Mouse (Mus musculus): Measurements from ENCODE around the gene Slc11a1. TPM values are rescaled to one million over a fixed set of nuclear protein-coding genes. Genes with fewer than 3 reads are reported as not detected.

The Slc11a1 gene
- total and polyA plus RNA-seq, 2 experiments from 2014 or later: 1.8 to 2.5 TPM

DNA sequence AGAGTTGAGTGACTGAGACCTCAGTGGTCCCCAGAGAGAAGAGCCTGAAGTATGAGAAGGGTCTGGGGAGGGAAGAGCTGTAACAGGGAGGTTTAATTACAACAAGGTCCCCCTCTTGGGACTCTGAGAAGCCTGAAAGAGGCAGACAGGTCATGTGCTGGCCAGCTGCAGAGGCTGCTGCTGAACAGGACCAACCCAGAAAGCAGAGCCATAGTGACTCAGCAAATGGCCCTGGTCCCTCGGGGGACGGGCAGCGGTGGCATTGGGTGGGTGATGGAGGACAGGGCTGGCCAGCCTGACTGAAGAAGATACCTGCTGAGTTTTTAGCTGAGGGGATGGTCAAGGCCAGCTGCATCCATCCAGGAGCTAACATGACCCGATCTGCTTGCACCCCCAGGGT is 1.4 kb downstream of the Slc11a1 start:
- no peak for DNase-seq (ENCODE audit: low spot score)
- Histone ChIP-seq H3K27ac (ENCODE audit: low read depth) (no peak overlapping the region), H3K36me3 (replicated peaks; ENCODE audit: control insufficient read depth, insufficient read depth, low read length) (no peaks in the 10 kb centered on the region), H3K9me3 (replicated peaks; ENCODE audit: control insufficient read depth, low read length) (no peaks in the 10 kb centered on the region), H3K27me3 (ENCODE audit: control insufficient read depth, insufficient read depth, low read length) (no peaks in the 10 kb centered on the region), H3K4me1 (ENCODE audit: control insufficient read depth, insufficient read depth) (no peaks in the 10 kb centered on the region), H3K9ac (replicated peaks; ENCODE audit: low read depth, low read length) (no peak overlapping the region), H3K4me2 (ENCODE audit: low read depth, low read length) (no peak overlapping the region), H3K4me3 (ENCODE audit: low read depth, low read length) (no peak overlapping the region)
- no peak for TF ChIP-seq EP300 (IDR thresholded peaks at IDR 0.05; ENCODE audit: low read depth)
- no peak for TF ChIP-seq CTCF (IDR thresholded peaks at IDR 0.05; ENCODE audit: low read depth)
- WGBS: 74% methylated on average over 4 of the region's 4 CpGs
- no peak for ATAC-seq (ENCODE audit: insufficient read depth, low read depth)

GRCm38 (mm10) chr1:74379058-74379504 is 4.1 kb downstream of the Slc11a1 start:
- H3K27ac ChIP-seq (ENCODE audit: low read depth): no peak overlapping the region
- 77% methylated on average over 7 of the region's 7 CpGs for WGBS
- no peaks in the 10 kb centered on the region for H3K4me1 ChIP-seq (ENCODE audit: control insufficient read depth, insufficient read depth)
- H3K36me3 ChIP-seq (replicated peaks; ENCODE audit: control insufficient read depth, insufficient read depth, low read length): no peaks in the 10 kb centered on the region
- H3K9me3 ChIP-seq (replicated peaks; ENCODE audit: control insufficient read depth, low read length): no peaks in the 10 kb centered on the region
- no peak for DNase-seq (ENCODE audit: low spot score)
- H3K9ac ChIP-seq (replicated peaks; ENCODE audit: low read depth, low read length): no peak overlapping the region
- TF ChIP-seq CTCF (IDR thresholded peaks at IDR 0.05; ENCODE audit: low read depth): no peak
- TF ChIP-seq EP300 (IDR thresholded peaks at IDR 0.05; ENCODE audit: low read depth): no peak
- ATAC-seq (ENCODE audit: insufficient read depth, low read depth): no peak
- H3K4me2 ChIP-seq (ENCODE audit: low read depth, low read length): no peak overlapping the region
- H3K4me3 ChIP-seq (ENCODE audit: low read depth, low read length): no peak overlapping the region
- H3K27me3 ChIP-seq (ENCODE audit: control insufficient read depth, insufficient read depth, low read length): no peaks in the 10 kb centered on the region

DNA sequence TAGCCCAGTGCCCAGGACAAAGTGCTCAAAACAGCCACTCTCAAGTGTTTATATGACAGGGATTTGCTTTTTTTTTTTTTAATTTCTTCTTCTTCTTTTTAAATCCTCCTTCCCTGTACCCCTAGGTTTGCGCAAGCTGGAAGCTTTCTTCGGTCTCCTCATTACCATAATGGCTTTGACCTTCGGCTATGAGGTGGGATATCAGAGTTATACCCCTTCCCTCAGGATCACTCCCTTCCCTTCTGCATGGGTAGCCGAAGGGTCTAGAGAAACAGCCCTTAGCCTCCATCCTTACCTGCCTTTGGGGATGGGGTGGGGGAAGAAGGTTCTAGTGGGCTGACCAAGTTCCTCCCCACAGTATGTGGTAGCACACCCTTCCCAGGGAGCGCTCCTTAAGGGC is 5.5 kb downstream of the Slc11a1 start:
- no peak for DNase-seq (ENCODE audit: low spot score)
- Histone ChIP-seq H3K36me3 (replicated peaks; ENCODE audit: control insufficient read depth, insufficient read depth, low read length) (no peaks in the 10 kb centered on the region), H3K4me2 (ENCODE audit: low read depth, low read length) (no peak overlapping the region), H3K27me3 (ENCODE audit: control insufficient read depth, insufficient read depth, low read length) (no peaks in the 10 kb centered on the region), H3K9me3 (replicated peaks; ENCODE audit: control insufficient read depth, low read length) (no peaks in the 10 kb centered on the region), H3K9ac (replicated peaks; ENCODE audit: low read depth, low read length) (no peak overlapping the region), H3K27ac (ENCODE audit: low read depth) (no peak overlapping the region), H3K4me1 (ENCODE audit: control insufficient read depth, insufficient read depth) (no peaks in the 10 kb centered on the region), H3K4me3 (ENCODE audit: low read depth, low read length) (no peak overlapping the region)
- TF ChIP-seq EP300 (IDR thresholded peaks at IDR 0.05; ENCODE audit: low read depth) (no peak), CTCF (IDR thresholded peaks at IDR 0.05; ENCODE audit: low read depth) (no peak)
- ATAC-seq (ENCODE audit: insufficient read depth, low read depth): no peak
- WGBS: 91% methylated on average over 5 of the region's 5 CpGs

GRCm38 (mm10) chr1:74381588-74382021 is 6.6 kb downstream of the Slc11a1 start:
- no peak overlapping the region for H3K4me3 ChIP-seq (ENCODE audit: low read depth, low read length)
- H3K9me3 ChIP-seq (replicated peaks; ENCODE audit: control insufficient read depth, low read length): no peaks in the 10 kb centered on the region
- no peak overlapping the region for H3K4me2 ChIP-seq (ENCODE audit: low read depth, low read length)
- DNase-seq (ENCODE audit: low spot score): no peak
- H3K36me3 ChIP-seq (replicated peaks; ENCODE audit: control insufficient read depth, insufficient read depth, low read length): no peaks in the 10 kb centered on the region
- H3K27ac ChIP-seq (ENCODE audit: low read depth): no peak overlapping the region
- H3K9ac ChIP-seq (replicated peaks; ENCODE audit: low read depth, low read length): no peak overlapping the region; the same call in 1 of the 2 replicates
- TF ChIP-seq EP300 (IDR thresholded peaks at IDR 0.05; ENCODE audit: low read depth) (no peak), CTCF (IDR thresholded peaks at IDR 0.05; ENCODE audit: low read depth) (no peak)
- no peak for ATAC-seq (ENCODE audit: insufficient read depth, low read depth)
- H3K27me3 ChIP-seq (ENCODE audit: control insufficient read depth, insufficient read depth, low read length): no peaks in the 10 kb centered on the region
- 85% methylated on average over 10 of the region's 10 CpGs for WGBS
- no peaks in the 10 kb centered on the region for H3K4me1 ChIP-seq (ENCODE audit: control insufficient read depth, insufficient read depth)

GRCm38 (mm10) chr1:74383385-74383784 is 8.4 kb downstream of the Slc11a1 start:
- TF ChIP-seq CTCF (IDR thresholded peaks at IDR 0.05; ENCODE audit: low read depth): no peak
- no peak for TF ChIP-seq EP300 (IDR thresholded peaks at IDR 0.05; ENCODE audit: low read depth)
- H3K27ac ChIP-seq (ENCODE audit: low read depth): no peak overlapping the region
- ATAC-seq (ENCODE audit: insufficient read depth, low read depth) (no peak), DNase-seq (ENCODE audit: low spot score) (no peak)
- H3K27me3 ChIP-seq (ENCODE audit: control insufficient read depth, insufficient read depth, low read length): no peaks in the 10 kb centered on the region
- 82% methylated on average over 13 of the region's 13 CpGs for WGBS
- no peaks in the 10 kb centered on the region for H3K9me3 ChIP-seq (replicated peaks; ENCODE audit: control insufficient read depth, low read length)
- no peak overlapping the region for H3K9ac ChIP-seq (replicated peaks; ENCODE audit: low read depth, low read length)
- H3K4me2 ChIP-seq (ENCODE audit: low read depth, low read length): no peak overlapping the region
- no peaks in the 10 kb centered on the region for H3K36me3 ChIP-seq (replicated peaks; ENCODE audit: control insufficient read depth, insufficient read depth, low read length)
- H3K4me1 ChIP-seq (ENCODE audit: control insufficient read depth, insufficient read depth): no peaks in the 10 kb centered on the region
- H3K4me3 ChIP-seq (ENCODE audit: low read depth, low read length): no peak overlapping the region

GRCm38 (mm10) chr1:74384525-74384924 is 9.5 kb downstream of the Slc11a1 start:
- no peaks in the 10 kb centered on the region for H3K27me3 ChIP-seq (ENCODE audit: control insufficient read depth, insufficient read depth, low read length)
- DNase-seq (ENCODE audit: low spot score) (no peak), ATAC-seq (ENCODE audit: insufficient read depth, low read depth) (no peak)
- no peak overlapping the region for H3K27ac ChIP-seq (ENCODE audit: low read depth)
- H3K4me3 ChIP-seq (ENCODE audit: low read depth, low read length): no peak overlapping the region
- no peak overlapping the region for H3K9ac ChIP-seq (replicated peaks; ENCODE audit: low read depth, low read length)
- H3K4me1 ChIP-seq (ENCODE audit: control insufficient read depth, insufficient read depth): 0 out of 2 replicates have a peak, but pooled peaks cover 2% of the 10 kb centered on the region
- H3K4me2 ChIP-seq (ENCODE audit: low read depth, low read length): no peak overlapping the region
- TF ChIP-seq EP300 (IDR thresholded peaks at IDR 0.05; ENCODE audit: low read depth) (no peak), CTCF (IDR thresholded peaks at IDR 0.05; ENCODE audit: low read depth) (no peak)
- 80% methylated on average over 8 of the region's 8 CpGs for WGBS
- no peaks in the 10 kb centered on the region for H3K9me3 ChIP-seq (replicated peaks; ENCODE audit: control insufficient read depth, low read length)
- H3K36me3 ChIP-seq (replicated peaks; ENCODE audit: control insufficient read depth, insufficient read depth, low read length): no peaks in the 10 kb centered on the region

Measured in heart, postnatal 0 days (tissue).